Mouse (Mus musculus) testis, adult 2 months (tissue): ENCODE results near the gene Rela.

ENCODE experiments used
- CTCF ChIP-seq: fragments of 200-500 bp; IDR thresholded peaks from 2 replicates; pipeline ENCODE4 v1.5.1; 2012; ENCODE audit warnings: low read depth, mild to moderate bottlenecking, inconsistent platforms, low read length, moderate library complexity; ENCODE audit not compliant: control insufficient read depth, insufficient read depth, insufficient replicate concordance
- POLR2A ChIP-seq: fragments of 200-500 bp; IDR thresholded peaks from 2 replicates; pipeline ENCODE4 v1.6.1; 2012; ENCODE audit warnings: low read depth, mild to moderate bottlenecking, inconsistent platforms, low read length, moderate library complexity; ENCODE audit not compliant: control insufficient read depth

GRCm38 (mm10) chr19:5641641-5642040 lies 4.4 kb downstream of the Rela start:
- TF ChIP-seq CTCF = no peak
- no peak for TF ChIP-seq POLR2A
